Mouse (Mus musculus) right cerebral cortex, adult 18-20 months (tissue): ENCODE measurements around the gene Cstad.
A peak's percentile ranks its signal among the peaks of the same experiment; 100 is the strongest.

Source experiments
- DNase-seq: peaks from one replicate; pipeline ENCODE4 v3.0.0; 2022; ENCODE audit warnings: mixed read lengths

Cstad gene

DNA sequence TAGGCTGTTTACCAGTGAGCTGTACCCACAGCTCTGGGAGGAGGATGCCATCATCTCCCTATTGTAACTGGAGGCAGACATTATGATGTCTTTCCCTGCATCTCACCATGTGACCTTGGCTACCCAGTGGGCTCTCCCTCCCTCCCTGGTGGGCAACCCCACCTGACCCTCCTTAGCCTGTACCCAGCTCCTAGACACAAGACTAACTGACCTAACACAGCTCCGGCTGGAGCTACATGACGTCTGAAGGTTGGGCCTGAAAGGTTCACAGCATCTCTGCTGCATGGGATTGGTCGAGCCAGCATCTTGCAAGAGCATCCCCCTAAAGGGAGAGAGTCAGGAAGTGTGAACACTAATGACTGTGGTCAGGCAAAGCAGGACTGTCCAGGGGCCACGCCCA, 35.0 kb downstream of the Cstad start:
- DNase-seq = no peak

GRCm38 (mm10) chr2:30636266-30636671, 41.4 kb downstream of the Cstad start:
- DNase-seq = no peak

DNA sequence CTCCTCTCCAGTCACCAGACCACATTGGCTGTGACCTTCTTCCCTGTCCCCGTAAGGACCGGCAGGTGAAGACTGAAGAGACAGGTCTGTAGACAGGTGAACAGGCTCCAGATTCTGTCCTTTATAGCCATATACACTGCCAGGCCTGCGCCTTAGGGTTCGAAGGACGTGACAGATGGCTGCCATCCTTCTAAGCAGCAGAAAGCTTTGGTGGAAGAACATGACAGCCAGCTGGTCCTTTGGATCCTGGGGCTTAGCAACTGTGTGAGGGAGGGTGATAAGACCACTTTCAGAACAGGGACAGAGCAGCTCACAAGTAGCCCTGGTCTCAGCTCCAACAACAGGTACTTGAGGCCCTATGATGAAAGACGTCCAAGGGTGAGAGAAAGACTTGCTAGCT, 43.2 kb downstream of the Cstad start:
- no peak for DNase-seq

- DNase-seq = no peak
Measured at GRCm38 (mm10) chr2:30640021-30640481, 45.2 kb downstream of the Cstad start.

- no peak for DNase-seq
Measured at GRCm38 (mm10) chr2:30642810-30643209, 48.0 kb downstream of the Cstad start.

GRCm38 (mm10) chr2:30643422-30643821, 48.6 kb downstream of the Cstad start:
- no peak for DNase-seq

DNA sequence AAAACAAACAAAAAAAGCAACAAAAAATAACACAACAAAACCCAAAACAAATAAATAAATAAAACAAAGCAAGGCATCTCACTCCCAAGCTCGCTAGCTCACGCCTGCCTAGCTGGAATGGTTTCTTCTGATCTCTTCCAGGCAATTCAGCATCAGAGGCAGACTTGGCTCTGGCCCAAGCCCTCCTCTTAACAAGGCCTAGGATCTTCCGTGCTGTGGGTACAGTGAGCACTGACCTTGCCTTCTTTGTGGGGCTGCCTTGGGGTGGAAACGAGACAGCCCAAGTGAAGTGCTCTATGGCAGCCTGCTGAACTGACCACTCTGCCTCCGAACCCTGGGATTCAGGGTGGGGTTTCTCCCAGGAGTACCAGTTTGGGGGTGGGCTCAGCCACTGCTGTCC, 52.0 kb downstream of the Cstad start:
- DNase-seq = peak; percentile 81

- DNase-seq = peak; percentile 94
Measured at GRCm38 (mm10) chr2:30647303-30647881, 52.6 kb downstream of the Cstad start.

DNA sequence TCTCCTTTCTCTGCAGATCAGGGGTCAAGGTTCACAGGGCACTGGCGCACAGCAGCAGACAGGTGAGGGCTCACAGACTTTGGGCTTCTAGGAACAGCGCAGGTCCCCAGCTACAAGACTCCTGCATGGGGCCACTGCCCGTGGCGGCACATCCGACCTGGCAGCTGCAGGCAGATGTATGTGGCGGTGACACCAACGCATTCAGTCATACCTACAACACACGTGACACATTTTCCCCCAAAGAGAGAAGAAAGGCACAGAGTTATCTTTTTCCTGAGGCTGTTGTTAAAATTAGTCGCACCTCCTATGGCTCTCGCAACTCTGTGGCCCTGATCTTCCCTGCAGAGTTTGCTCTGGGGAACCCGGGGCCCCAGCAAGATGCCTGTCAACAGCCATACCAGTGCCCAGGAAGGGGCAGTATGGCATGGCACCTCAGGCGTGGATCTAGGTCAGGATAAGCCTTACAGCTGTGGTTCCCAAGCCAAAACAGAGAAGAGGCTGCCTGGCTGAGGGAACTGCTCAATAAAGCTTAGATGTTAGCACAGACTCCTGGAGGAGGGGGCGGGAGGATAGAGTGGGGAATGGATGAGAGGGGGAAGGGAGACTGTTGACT, 53.1 kb downstream of the Cstad start:
- peak; percentile 65 for DNase-seq

- no peak for DNase-seq
Measured at GRCm38 (mm10) chr2:30650249-30650648, 55.4 kb downstream of the Cstad start.

DNA sequence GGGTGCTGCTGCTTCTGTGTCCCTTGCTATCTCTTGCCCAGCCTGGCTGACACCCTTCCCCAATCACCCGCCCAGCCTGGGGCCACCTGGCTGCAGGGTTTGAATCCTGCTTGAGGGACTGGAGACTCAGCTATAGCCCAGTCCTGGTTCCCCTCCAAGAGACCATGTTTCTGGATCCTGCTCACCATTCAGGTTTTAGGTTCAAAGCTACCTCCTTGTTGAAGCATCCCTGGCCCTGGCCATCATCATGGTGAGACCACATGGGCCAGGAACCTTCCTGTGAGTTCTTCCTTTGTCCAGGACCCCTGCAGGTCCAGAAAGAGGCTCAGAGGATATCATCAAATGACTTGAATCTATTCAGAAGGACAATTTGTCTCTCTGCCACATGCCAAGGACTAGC, 57.0 kb downstream of the Cstad start:
- no peak for DNase-seq

DNA sequence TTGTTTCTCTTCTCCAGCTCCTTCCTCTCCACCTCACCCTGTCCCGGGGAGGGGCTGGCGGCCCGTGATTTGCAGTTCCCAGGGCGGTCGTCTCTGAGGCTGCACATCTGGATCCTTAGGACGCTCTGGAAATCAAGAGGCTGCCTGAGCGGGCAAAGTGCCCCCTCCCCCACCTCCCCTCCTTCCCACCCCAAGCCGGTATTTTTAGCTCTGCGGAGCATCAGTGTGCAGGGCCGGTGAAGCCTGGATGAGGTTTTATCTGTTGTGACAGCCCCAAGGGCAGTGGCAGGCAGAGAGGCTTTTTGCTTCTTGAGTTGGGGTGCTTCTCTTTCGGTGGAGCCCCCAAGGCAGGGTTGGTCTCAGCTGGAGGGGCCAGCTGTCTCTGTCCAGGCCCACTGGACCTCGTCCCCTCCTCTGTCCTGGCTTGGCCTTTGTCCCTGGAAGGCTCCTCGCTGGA, 57.8 kb downstream of the Cstad start:
- DNase-seq = no peak

DNA sequence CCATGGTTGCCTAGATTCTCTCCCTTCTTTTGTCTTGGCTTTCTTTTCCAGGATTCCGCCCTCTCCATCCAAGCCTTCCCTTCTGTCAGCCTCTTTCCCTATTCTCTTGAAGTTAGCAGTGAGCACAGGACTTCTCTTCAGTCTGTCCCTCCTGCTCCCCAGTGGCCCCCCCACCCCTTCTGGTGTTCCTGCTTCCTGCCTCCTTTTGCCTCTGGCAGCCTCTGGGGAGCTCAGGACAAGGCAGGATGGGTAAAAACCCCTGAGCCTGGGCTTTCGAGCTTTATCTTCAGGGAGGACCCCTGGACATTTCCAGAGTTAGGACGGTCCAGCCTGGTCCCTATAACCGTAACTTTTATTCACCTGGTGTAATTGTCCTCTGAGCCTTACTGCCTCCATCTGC, 58.2 kb downstream of the Cstad start:
- DNase-seq = no peak

DNA sequence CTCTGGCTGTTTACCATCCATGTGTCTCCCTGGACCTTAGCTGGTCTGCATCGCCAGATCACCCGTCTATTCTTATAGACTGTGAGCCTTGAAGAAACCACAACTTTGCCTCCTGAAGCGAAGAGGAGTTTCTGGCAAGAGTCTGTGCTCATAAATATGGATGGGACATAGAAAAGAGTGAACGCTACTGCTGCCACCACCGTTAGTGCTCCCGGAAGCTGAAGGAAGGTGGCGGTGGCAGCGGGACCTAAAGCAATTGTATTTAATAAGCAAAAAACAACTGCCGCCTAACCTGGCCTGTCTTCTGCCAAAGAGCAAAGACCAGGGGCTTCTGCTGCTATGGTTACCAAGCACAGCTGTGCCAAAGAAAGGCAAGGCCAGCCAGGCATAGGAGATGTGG, 59.3 kb downstream of the Cstad start:
- peak; percentile 64 for DNase-seq

DNA sequence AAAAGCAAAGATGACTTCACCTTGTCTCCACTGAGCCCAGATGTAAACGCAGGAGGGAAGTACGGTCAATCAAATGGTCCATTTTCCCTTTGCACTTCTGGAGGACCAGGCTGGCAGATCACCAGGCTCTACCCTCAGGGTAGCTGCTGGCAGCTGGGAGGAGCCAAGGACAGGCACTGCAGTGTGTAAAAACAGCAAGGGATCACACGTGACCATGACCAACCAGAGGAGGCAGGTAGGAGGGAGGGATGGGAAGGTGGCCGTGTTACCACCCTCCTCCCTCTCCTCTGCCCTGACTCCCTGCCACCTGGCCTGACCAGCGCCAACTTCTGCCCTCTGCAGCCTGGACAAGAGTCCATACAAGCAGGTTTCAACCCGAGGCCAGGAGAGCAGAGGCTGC, 59.7 kb downstream of the Cstad start:
- no peak for DNase-seq

GRCm38 (mm10) chr2:30655746-30656145, 60.9 kb downstream of the Cstad start:
- DNase-seq = no peak

DNA sequence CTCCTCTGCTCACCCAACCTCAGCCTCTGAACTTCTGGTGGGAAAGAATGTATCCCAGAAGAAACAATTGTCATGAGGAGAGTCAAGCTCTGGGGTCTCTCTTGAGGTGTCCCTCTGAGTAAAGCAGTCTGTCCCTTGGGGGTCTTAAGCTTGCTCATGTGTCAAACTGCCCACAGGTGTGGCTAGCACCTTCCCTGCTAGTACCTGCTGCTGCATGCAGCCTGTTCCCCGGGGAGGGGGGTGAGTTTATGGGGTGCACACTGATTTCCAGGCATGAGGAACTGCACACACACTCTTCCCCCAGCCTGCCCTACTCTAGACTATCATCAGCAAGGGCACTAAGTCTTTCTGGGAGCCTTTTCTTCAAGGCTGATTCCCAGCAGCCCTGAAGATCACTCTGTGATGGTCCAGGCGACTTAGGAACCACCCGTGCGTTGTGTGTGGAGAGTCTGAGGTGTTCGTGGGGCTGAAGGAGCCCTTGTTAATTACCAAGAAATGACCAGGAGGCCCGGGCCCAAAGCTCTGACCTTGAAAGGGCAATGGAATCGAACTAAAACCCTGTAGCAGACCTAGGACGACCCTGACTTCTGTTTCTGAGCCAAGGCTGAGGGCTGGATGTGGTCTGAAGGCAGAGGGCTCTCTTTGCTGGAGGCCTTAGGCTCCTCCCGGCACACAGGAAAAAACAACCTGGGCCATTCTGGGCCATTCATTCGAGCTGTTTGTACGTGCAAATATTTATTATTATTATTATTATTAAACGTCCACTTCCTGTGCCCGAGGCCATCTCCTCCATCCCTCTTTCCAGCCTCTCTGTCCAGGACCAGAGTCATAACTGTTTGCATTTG, 62.1 kb downstream of the Cstad start:
- DNase-seq = no peak

GRCm38 (mm10) chr2:30657674-30658479, 63.0 kb downstream of the Cstad start:
- DNase-seq = no peak

DNA sequence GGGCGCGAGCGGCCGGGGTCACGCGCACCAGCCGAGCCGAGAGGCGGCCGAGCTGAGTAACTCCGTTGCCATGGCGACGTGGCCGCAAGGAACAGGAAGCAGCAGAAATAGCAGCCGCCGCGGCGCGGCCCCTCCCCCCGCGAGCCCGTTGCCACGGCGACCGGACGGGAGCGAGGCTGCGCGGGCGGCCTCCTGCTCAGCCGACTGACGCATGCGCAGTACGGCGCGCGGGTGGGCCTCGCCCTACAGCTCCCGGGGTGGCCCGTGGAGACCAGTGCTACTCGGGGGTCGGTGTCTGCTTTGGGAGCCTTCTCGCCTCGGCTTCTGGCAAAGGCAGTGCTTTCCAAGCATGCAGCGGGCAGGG, 63.6 kb downstream of the Cstad start:
- peak; percentile 100 for DNase-seq
